Mouse (Mus musculus): Measurements from ENCODE around the gene Vwa5a.

DNA sequence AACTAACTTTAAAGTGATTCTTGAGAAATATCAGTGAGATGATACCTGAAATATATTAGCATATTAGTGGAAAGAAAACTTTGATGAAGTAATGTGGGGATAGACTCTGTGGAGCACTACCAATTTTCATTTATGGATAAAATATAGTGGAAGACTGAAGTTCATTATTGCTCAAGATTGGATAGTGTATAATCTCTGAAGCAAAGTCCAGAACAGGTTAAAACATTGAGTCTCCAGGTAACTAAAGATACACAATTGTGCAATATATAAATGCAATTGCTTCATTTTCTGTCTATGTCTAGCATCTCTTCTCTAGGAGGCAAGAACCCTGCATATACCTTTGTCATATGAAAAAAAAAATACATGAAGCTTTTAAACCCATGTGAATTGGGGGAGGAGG is 54.7 kb downstream of the Vwa5a start, which contains the start of gene Olfr921:
- no peak for TF ChIP-seq CTCF (IDR thresholded peaks at IDR 0.05; ENCODE audit: control insufficient read depth, insufficient read depth, insufficient replicate concordance, low read depth, low read length)
- no peak for TF ChIP-seq POLR2A (IDR thresholded peaks at IDR 0.05; ENCODE audit: control insufficient read depth, low read depth, low read length)

Data from testis, adult 2 months (tissue).